In genomic region chr17:64522213-64522612, GRCm38 (mm10) we compare ENCODE assay signal across 10 mouse cellular contexts.
DNase-seq lines count a peak whose midpoint lies in the region; ATAC-seq and TF ChIP-seq lines count a peak whose summit lies in the region.
"Had no signal": no experiment of that assay in that cellular context is flagged by ENCODE, and none has a peak within 500 bp of the region (broad histone marks: within the 10 kb centered on the region; RNA-seq: fewer than 3 reads in every experiment).

No protein-coding gene starts in this region.

- no peak overlapping the region for H3K4me2 ChIP-seq in kidney, embryonic 16.5 days (replicated peaks; ENCODE audit: low read depth, low read length)
- H3K4me2 ChIP-seq: liver, embryonic 15.5 days had no signal

- H3K9ac ChIP-seq in ES-Bruce4 (ENCODE audit: low read depth, poor library complexity, severe bottlenecking), result no peak overlapping the region
- H3K9ac ChIP-seq in kidney, embryonic 16.5 days (replicated peaks; ENCODE audit: low read length), result no peak overlapping the region
- H3K9ac ChIP-seq: liver, embryonic 15.5 days had no signal

- no peak overlapping the region for H3K4me3 ChIP-seq in left cerebral cortex, adult 2 months
- no peak overlapping the region for H3K4me3 ChIP-seq in ES-Bruce4 (ENCODE audit: low read depth, low read length)
- H3K4me3 ChIP-seq in kidney, embryonic 16.5 days (ENCODE audit: low read length), result no peak overlapping the region
- H3K4me3 ChIP-seq: liver, embryonic 15.5 days had no signal

- no peaks in the 10 kb centered on the region for H3K4me1 ChIP-seq in ES-Bruce4 (ENCODE audit: control insufficient read depth, insufficient read depth, low read length)
- no peaks in the 10 kb centered on the region for H3K4me1 ChIP-seq in kidney, embryonic 16.5 days (ENCODE audit: insufficient read depth, low read length)
- H3K4me1 ChIP-seq: liver, embryonic 15.5 days had no signal

- H3K27me3 ChIP-seq in ES-Bruce4 (ENCODE audit: control insufficient read depth, insufficient read depth, low read length, poor library complexity, severe bottlenecking), result no peaks in the 10 kb centered on the region
- H3K27me3 ChIP-seq in kidney, embryonic 16.5 days (ENCODE audit: insufficient read depth, low read length), result no peaks in the 10 kb centered on the region
- H3K27me3 ChIP-seq: liver, embryonic 15.5 days had no signal

- no peak for TF ChIP-seq EP300 in ES-Bruce4 (IDR thresholded peaks at IDR 0.05; ENCODE audit: insufficient read depth, low read depth, low read length)

- no peak overlapping the region for H3K27ac ChIP-seq in left cerebral cortex, adult 2 months
- no peak overlapping the region for H3K27ac ChIP-seq in ES-Bruce4 (ENCODE audit: insufficient read depth, low read length)
- no peak overlapping the region for H3K27ac ChIP-seq in kidney, embryonic 16.5 days (ENCODE audit: low read length)
- H3K27ac ChIP-seq: liver, embryonic 15.5 days had no signal

- no peak for ATAC-seq in kidney, embryonic 16.5 days (ENCODE audit: low FRiP score, low TSS enrichment)

- TF ChIP-seq POLR2A in ES-Bruce4 (IDR thresholded peaks at IDR 0.05; ENCODE audit: insufficient read depth, low read length), result no peak

- DNase-seq in left cerebral cortex, adult 2 months (ENCODE audit: extremely low spot score in 1 of 2, low spot score in 2 of 2), result no peak
- DNase-seq in left cerebral cortex, postnatal 25 days (ENCODE audit: low spot score in 2 of 2), result no peak
- DNase-seq in B cell, adult 2 months, result peak; percentile 14 to 15
- peak; percentile 46 for DNase-seq in induced T-regulatory cell, adult 2 months (ENCODE audit: low read depth)
- DNase-seq in frontal cortex, postnatal 25 days (ENCODE audit: low spot score in 2 of 2), result no peak
- DNase-seq in left cerebral cortex, adult 18-20 months (ENCODE audit: low spot score in 2 of 2), result no peak
- DNase-seq: right cerebral cortex, postnatal 14 days had no signal

- TF ChIP-seq CTCF in left cerebral cortex, adult 2 months (IDR thresholded peaks at IDR 0.05), result peak; percentile 9
- peak; percentile 54 for TF ChIP-seq CTCF in ES-Bruce4 (IDR thresholded peaks at IDR 0.05; ENCODE audit: low read depth, low read length)

- H3K9me3 ChIP-seq in ES-Bruce4 (replicated peaks; ENCODE audit: control insufficient read depth, insufficient read depth, low read length, poor library complexity, severe bottlenecking), result no peaks in the 10 kb centered on the region
- H3K9me3 ChIP-seq in kidney, embryonic 16.5 days (ENCODE audit: low read length), result no peaks in the 10 kb centered on the region
- H3K9me3 ChIP-seq: liver, embryonic 15.5 days had no signal

- 77% methylated on average over 8 of the region's 8 CpGs for WGBS in kidney, embryonic 16.5 days

- H3K36me3 ChIP-seq in ES-Bruce4 (ENCODE audit: control insufficient read depth, insufficient read depth, low read length, poor library complexity, severe bottlenecking), result no peaks in the 10 kb centered on the region
- H3K36me3 ChIP-seq in kidney, embryonic 16.5 days (ENCODE audit: insufficient read depth, low read length), result no peaks in the 10 kb centered on the region
- H3K36me3 ChIP-seq: liver, embryonic 15.5 days had no signal

- intact Hi-C loops in left cerebral cortex, adult 2 months (cut with DNase I), result no loop called here
- intact Hi-C loops in left cerebral cortex, postnatal 25 days (cut with DNase I), result no loop called here

Comparison
In these comparisons a context has a peak if more than half of its experiments do, and no peak if none do; other contexts are left out.
1. DNase-seq: peak in B cell, adult 2 months (2 of 2) and induced T-regulatory cell, adult 2 months (single experiment); none in left cerebral cortex, adult 2 months (0 of 2), left cerebral cortex, postnatal 25 days (0 of 2), frontal cortex, postnatal 25 days (0 of 2) and left cerebral cortex, adult 18-20 months (0 of 2).